Mouse (Mus musculus): ENCODE results near the gene Sp1.

- no peak for TF ChIP-seq POLR2A (IDR thresholded peaks at IDR 0.05; ENCODE audit: low read depth, low read length)
- TF ChIP-seq CTCF (conservative IDR thresholded peaks at IDR 0.05 in 1 of 2, IDR thresholded peaks at IDR 0.05 in 1 of 2; ENCODE audit: low read depth in 2 of 2, low read length in 2 of 2) = no peak
- no peak for TF ChIP-seq EP300 (IDR thresholded peaks at IDR 0.05; ENCODE audit: low read length)
- no peak for TF ChIP-seq ZNF384 (IDR thresholded peaks at IDR 0.05; ENCODE audit: low read depth, low read length)
- TF ChIP-seq MYC (IDR thresholded peaks at IDR 0.05; ENCODE audit: low read depth, low read length) = no peak
- TF ChIP-seq ZC3H11A (IDR thresholded peaks at IDR 0.05; ENCODE audit: low read depth, low read length) = no peak
- no peak for TF ChIP-seq MAFK (IDR thresholded peaks at IDR 0.05; ENCODE audit: insufficient replicate concordance, low read length)
- TF ChIP-seq SIN3A (IDR thresholded peaks at IDR 0.05; ENCODE audit: low read length) = no peak
- no peak for TF ChIP-seq ZMIZ1 (IDR thresholded peaks at IDR 0.05; ENCODE audit: low read depth, low read length)
- TF ChIP-seq CHD1 (IDR thresholded peaks at IDR 0.05; ENCODE audit: low read depth, low read length) = no peak
Observed at GRCm38 (mm10) chr15:102395061-102395460, 10.9 kb upstream of the Sp1 start.
